Mouse (Mus musculus): ENCODE measurements at regions not wholly inside any gene's neighbourhood (a gene's known extent, or its start where the extent isn't known, plus 50 kb on each side); places are given as distances from the start of the nearest gene placed in this dataset.

- 83% methylated on average over 3 of the region's 3 CpGs for WGBS
- Histone ChIP-seq H3K4me3 (no peak overlapping the region), H3K4me1 (no peaks in the 10 kb centered on the region), H3K27me3 (ENCODE audit: poor library complexity, severe bottlenecking) (0 out of 2 replicates have a peak, but pooled peaks cover 7% of the 10 kb centered on the region), H3K36me3 (replicated peaks) (no peaks in the 10 kb centered on the region), H3K27ac (no peak overlapping the region), H3K9me3 (no peaks in the 10 kb centered on the region)
- DNase-seq (ENCODE audit: extremely low spot score, low spot score), result no peak
Measured at GRCm38 (mm10) chr8:34523849-34524248, 412.3 kb upstream of the Gm10131 start.

DNA sequence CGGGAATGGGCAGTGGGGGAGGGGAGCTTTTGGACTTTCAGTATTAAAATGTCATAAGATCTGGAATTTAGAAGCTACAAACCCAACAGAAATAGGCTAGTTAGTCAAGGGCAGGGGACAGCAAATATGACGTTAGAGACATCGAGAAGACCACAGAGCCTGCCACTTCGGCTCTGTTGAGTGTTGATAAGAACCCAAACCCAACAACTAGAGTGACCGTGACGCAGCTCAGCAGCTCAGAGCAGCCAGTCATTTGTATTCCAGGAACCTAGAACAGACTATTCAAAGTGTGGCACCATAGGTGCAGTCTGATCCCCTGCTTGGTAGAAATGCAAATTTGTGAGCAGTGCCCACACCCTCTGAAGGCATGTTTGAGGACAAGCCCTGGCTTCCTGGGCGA lies 409.8 kb upstream of the Gm10131 start:
- Histone ChIP-seq H3K4me3 (no peak overlapping the region), H3K9me3 (no peaks in the 10 kb centered on the region), H3K36me3 (replicated peaks) (no peaks in the 10 kb centered on the region), H3K4me1 (no peaks in the 10 kb centered on the region), H3K27me3 (ENCODE audit: poor library complexity, severe bottlenecking) (0 out of 2 replicates have a peak, but pooled peaks cover 4% of the 10 kb centered on the region), H3K27ac (no peak overlapping the region)
- no peak for DNase-seq (ENCODE audit: extremely low spot score, low spot score)
- WGBS, result 89% methylated on average over 7 of the region's 7 CpGs

GRCm38 (mm10) chr8:34520664-34521063 lies 409.1 kb upstream of the Gm10131 start:
- no peak overlapping the region for H3K4me3 ChIP-seq
- no peak overlapping the region for H3K27ac ChIP-seq
- 86% methylated on average over 4 of the region's 4 CpGs for WGBS
- no peak for DNase-seq (ENCODE audit: extremely low spot score, low spot score)
- no peaks in the 10 kb centered on the region for H3K4me1 ChIP-seq
- no peaks in the 10 kb centered on the region for H3K36me3 ChIP-seq (replicated peaks)
- H3K27me3 ChIP-seq (ENCODE audit: poor library complexity, severe bottlenecking), result no peaks in the 10 kb centered on the region
- H3K9me3 ChIP-seq, result no peaks in the 10 kb centered on the region

GRCm38 (mm10) chr8:34513459-34514090 lies 402.0 kb upstream of the Gm10131 start:
- Histone ChIP-seq H3K9me3 (no peaks in the 10 kb centered on the region), H3K4me3 (no peak overlapping the region), H3K4me1 (no peaks in the 10 kb centered on the region), H3K27ac (no peak overlapping the region), H3K27me3 (ENCODE audit: poor library complexity, severe bottlenecking) (no peaks in the 10 kb centered on the region), H3K36me3 (replicated peaks) (no peaks in the 10 kb centered on the region)
- 81% methylated on average over 4 of the region's 4 CpGs for WGBS
- no peak for DNase-seq (ENCODE audit: extremely low spot score, low spot score)

DNA sequence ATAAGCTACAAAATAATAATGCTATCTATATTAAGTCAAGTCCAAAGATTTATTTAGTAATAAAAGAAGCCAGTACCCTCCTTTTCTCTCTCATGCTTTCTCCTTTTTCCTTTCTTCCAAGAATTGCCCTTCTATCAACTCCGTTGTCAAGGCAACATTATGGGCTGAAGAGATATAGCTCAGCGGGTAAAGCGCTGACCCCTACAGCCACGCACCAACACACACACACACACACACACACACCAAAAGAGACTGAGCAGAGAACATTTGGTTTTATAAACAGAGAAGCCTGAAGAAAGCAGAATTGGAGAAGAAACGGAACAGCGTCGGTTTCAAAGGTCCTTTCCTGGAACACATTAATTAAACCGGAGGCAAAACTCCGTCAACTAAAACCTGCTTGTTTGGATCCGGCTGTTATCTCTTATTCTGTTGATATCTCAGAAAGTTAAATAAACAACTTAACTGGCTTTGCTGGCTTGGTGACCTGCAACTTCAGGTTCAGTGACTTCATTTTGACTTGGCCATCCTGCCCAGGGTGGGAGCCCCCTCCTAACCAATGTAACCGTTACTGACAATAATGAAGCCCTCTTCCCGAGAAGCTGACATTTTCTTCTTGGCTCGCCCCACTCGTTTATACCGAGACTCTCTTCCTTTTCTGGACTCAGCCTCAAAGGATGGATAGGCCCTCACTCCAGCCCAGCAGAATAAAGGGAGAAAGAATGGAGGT lies 394.5 kb upstream of the Gm10131 start:
- Histone ChIP-seq H3K9me3 (no peaks in the 10 kb centered on the region), H3K4me1 (no peaks in the 10 kb centered on the region), H3K36me3 (replicated peaks) (no peaks in the 10 kb centered on the region), H3K27ac (no peak overlapping the region), H3K27me3 (ENCODE audit: poor library complexity, severe bottlenecking) (no peaks in the 10 kb centered on the region), H3K4me3 (no peak overlapping the region)
- DNase-seq (ENCODE audit: extremely low spot score, low spot score), result no peak
- 88% methylated on average over 15 of the region's 15 CpGs for WGBS

DNA sequence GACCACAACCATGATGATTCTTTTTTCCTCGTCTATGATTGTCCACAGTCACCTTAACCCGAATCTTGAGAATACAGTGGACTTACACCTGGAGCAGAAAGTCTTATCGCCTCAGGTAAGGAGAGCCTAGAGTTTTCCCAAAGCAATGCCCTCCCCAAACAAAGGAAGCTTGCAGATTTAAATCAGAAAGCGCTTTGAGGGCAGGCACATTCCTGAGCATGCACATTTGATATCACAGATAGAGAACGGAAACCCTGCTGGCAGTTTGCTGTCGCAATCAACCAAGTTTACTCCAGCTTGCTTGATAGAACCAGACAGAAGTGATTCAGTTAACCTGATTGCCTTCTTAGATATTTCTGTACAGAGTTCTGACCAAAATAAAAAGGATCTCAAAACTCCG lies 393.6 kb upstream of the Gm10131 start:
- Histone ChIP-seq H3K36me3 (replicated peaks) (no peaks in the 10 kb centered on the region), H3K4me3 (no peak overlapping the region), H3K27ac (no peak overlapping the region), H3K4me1 (no peaks in the 10 kb centered on the region), H3K9me3 (no peaks in the 10 kb centered on the region), H3K27me3 (ENCODE audit: poor library complexity, severe bottlenecking) (no peaks in the 10 kb centered on the region)
- 87% methylated on average over 7 of the region's 7 CpGs for WGBS
- DNase-seq (ENCODE audit: extremely low spot score, low spot score), result no peak

- no peaks in the 10 kb centered on the region for H3K27me3 ChIP-seq (ENCODE audit: poor library complexity, severe bottlenecking)
- H3K9me3 ChIP-seq, result no peaks in the 10 kb centered on the region
- no peak overlapping the region for H3K27ac ChIP-seq
- H3K4me3 ChIP-seq, result no peak overlapping the region
- H3K4me1 ChIP-seq, result no peaks in the 10 kb centered on the region
- DNase-seq (ENCODE audit: extremely low spot score, low spot score), result no peak
- 80% methylated on average over 1 of the region's 1 CpGs for WGBS
- no peaks in the 10 kb centered on the region for H3K36me3 ChIP-seq (replicated peaks)
Measured at GRCm38 (mm10) chr8:34502606-34503162, 391.1 kb upstream of the Gm10131 start.

DNA sequence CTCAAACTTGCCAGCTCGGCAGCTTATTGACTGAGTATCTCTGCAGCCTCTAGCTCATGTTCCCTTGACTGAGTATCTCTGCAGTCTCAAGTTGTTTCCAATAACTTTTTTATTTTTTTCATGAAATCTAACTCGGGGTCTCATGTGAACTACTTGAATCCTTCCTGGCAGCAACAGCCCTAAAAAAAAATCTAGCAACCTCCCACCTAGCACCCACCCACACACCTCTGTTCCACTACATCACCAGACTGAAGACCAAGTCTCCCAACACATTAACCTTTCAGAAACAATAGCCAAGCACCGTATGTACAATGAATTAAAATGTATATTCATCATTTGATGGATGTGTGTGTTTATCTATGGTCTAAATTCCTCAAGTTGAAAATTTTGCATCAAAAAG lies 387.7 kb upstream of the Gm10131 start:
- Histone ChIP-seq H3K4me3 (no peak overlapping the region), H3K9me3 (no peaks in the 10 kb centered on the region), H3K27ac (no peak overlapping the region), H3K4me1 (no peaks in the 10 kb centered on the region), H3K27me3 (ENCODE audit: poor library complexity, severe bottlenecking) (no peaks in the 10 kb centered on the region), H3K36me3 (replicated peaks) (no peaks in the 10 kb centered on the region)
- WGBS, result 89% methylated on average over 3 of the region's 3 CpGs
- no peak for DNase-seq (ENCODE audit: extremely low spot score, low spot score)

DNA sequence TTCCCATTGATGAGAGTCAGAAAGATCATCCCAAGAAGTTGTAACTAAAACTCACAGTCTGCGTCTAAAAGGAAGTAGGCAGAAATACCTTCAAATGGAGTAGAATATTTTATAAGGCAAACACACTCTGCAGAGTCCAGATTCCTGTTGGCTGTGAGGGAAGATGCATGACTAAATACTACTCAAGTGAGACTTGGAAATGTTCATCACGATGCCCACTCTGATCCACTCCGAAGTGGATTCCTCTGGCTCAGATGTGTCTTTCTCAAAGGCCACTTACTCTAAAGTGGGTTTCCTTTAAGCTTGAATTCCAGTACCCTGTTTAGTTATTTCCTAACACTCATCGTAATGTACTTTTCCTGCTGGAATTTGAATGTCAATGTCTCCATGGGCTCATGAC lies 385.2 kb upstream of the Gm10131 start:
- no peak for DNase-seq (ENCODE audit: extremely low spot score, low spot score)
- H3K27me3 ChIP-seq (ENCODE audit: poor library complexity, severe bottlenecking), result no peaks in the 10 kb centered on the region
- H3K36me3 ChIP-seq (replicated peaks), result no peaks in the 10 kb centered on the region
- no peaks in the 10 kb centered on the region for H3K9me3 ChIP-seq
- no peak overlapping the region for H3K27ac ChIP-seq
- no peak overlapping the region for H3K4me3 ChIP-seq
- H3K4me1 ChIP-seq, result peaks cover 7% of the 10 kb centered on the region
- 92% methylated on average over 4 of the region's 4 CpGs for WGBS

DNA sequence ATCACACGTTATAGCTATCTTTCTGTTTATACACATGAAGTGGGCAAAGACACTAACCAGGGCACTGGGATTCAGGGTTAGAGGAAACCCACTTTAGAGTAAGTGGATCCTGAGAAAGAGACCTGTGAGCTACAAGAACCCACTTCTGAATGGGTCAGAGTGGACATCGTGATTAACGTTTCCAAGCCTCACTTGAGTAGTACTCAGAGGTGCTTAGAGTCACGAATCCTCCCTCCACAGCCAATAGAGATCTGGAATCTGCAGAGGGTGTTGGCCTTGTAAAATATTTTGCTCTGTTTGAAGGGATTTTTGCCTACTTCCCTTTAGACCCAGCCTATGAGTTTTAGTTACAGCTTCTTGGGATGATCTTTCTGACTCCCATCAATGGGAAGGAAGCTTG lies 384.4 kb upstream of the Gm10131 start:
- 85% methylated on average over 4 of the region's 4 CpGs for WGBS
- no peak overlapping the region for H3K27ac ChIP-seq
- no peaks in the 10 kb centered on the region for H3K9me3 ChIP-seq
- H3K4me1 ChIP-seq, result peaks cover 7% of the 10 kb centered on the region
- H3K36me3 ChIP-seq (replicated peaks), result no peaks in the 10 kb centered on the region
- H3K27me3 ChIP-seq (ENCODE audit: poor library complexity, severe bottlenecking), result no peaks in the 10 kb centered on the region
- no peak overlapping the region for H3K4me3 ChIP-seq
- no peak for DNase-seq (ENCODE audit: extremely low spot score, low spot score)

DNA sequence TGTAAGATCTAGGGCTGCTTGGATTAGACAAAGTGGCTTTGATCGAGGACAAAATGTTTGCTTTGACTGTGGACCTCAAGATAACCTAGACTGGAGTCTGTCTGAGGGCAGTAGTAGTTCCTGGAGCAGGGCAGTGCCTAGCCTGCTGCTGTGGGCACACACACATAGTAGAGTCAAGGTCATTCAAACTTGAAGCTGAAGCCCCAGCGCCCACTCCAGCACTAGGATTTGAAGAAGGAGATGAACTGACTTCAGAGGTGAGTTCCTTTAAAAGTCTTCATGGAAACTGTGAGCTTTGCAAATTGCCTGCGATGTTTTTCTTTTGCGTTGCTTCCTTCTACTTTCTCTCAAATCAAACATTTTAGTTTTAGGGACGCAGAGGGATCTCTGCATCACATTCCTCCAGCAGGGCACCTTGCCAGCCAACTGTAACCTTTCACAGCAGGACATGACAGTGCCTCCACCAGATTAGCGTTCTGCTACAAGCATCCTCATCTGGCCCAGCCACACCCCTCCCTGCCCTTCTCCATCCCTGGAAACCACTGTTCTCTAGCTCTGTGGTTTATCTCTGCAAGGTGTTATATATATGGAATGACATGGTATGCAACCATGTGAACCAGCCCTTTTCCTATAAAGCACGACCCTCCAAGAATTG lies 377.3 kb upstream of the Gm10131 start:
- H3K9me3 ChIP-seq, result no peaks in the 10 kb centered on the region
- 65% methylated on average over 7 of the region's 7 CpGs for WGBS
- no peaks in the 10 kb centered on the region for H3K36me3 ChIP-seq (replicated peaks)
- H3K4me1 ChIP-seq, result peaks cover 24% of the 10 kb centered on the region
- DNase-seq (ENCODE audit: extremely low spot score, low spot score), result no peak
- no peak overlapping the region for H3K27ac ChIP-seq
- H3K4me3 ChIP-seq, result no peak overlapping the region
- H3K27me3 ChIP-seq (ENCODE audit: poor library complexity, severe bottlenecking), result no peaks in the 10 kb centered on the region

GRCm38 (mm10) chr8:34486433-34487096 lies 375.0 kb upstream of the Gm10131 start:
- Histone ChIP-seq H3K4me1 (peaks cover 16% of the 10 kb centered on the region), H3K9me3 (no peaks in the 10 kb centered on the region), H3K27me3 (ENCODE audit: poor library complexity, severe bottlenecking) (no peaks in the 10 kb centered on the region), H3K4me3 (no peak overlapping the region), H3K27ac (peak overlapping the region; percentile 44), H3K36me3 (replicated peaks) (no peaks in the 10 kb centered on the region)
- no peak for DNase-seq (ENCODE audit: extremely low spot score, low spot score)
- 63% methylated on average over 17 of the region's 17 CpGs for WGBS
